Mouse (Mus musculus) forebrain, postnatal 0 days (tissue): ENCODE data around the gene Rrp12. TPM values are rescaled to one million over a fixed set of nuclear protein-coding genes. Genes with fewer than 3 reads are reported as not detected.
"Not testable (repeated sequence)": the region's sequence is repeated elsewhere in the genome, so short reads cannot be mapped to it uniquely, and the experiment has no call there.

Source experiments
- ATAC-seq: fragments of 200-750 bp; cut with Nextera tagmentation; 2 replicates; pipeline ENCODE4 v1.8.0; 2017; ENCODE audit warnings: mild to moderate bottlenecking, moderate library complexity
- DNase-seq: peaks from one replicate; pipeline ENCODE4 v3.0.0-alpha.2; 2015
- H3K27ac ChIP-seq: fragments of 300-500 bp; sonication (generic); 2 replicates; pipeline ENCODE4 v1.5.1; 2014; ENCODE audit warnings: low read depth, mild to moderate bottlenecking, antibody characterized with exemption, low read length, moderate library complexity, mixed read lengths
- H3K27me3 ChIP-seq: fragments of 300-500 bp; sonication (generic); 2 replicates; pipeline ENCODE4 v1.6.1; 2014; ENCODE audit warnings: mild to moderate bottlenecking, low read length, mixed read lengths; ENCODE audit not compliant: insufficient read depth
- H3K36me3 ChIP-seq: fragments of 300-500 bp; sonication (generic); 2 replicates; pipeline ENCODE4 v1.6.1; 2014; ENCODE audit warnings: mild to moderate bottlenecking, moderate library complexity; ENCODE audit not compliant: insufficient read depth
- H3K4me1 ChIP-seq: fragments of 300-500 bp; sonication (generic); 2 replicates; pipeline ENCODE4 v1.6.1; 2014; ENCODE audit warnings: antibody characterized with exemption; ENCODE audit not compliant: insufficient read depth
- H3K4me2 ChIP-seq: fragments of 300-500 bp; sonication (generic); 2 replicates; pipeline ENCODE4 v1.6.1; 2014; ENCODE audit warnings: low read depth, mild to moderate bottlenecking, moderate library complexity
- H3K4me3 ChIP-seq: fragments of 300-500 bp; sonication (generic); 2 replicates; pipeline ENCODE4 v1.5.1; 2014; ENCODE audit warnings: low read depth, low read length, mixed read lengths
- H3K9ac ChIP-seq: fragments of 300-500 bp; sonication (generic); 2 replicates; pipeline ENCODE4 v1.6.1; 2014; ENCODE audit warnings: mild to moderate bottlenecking
- H3K9me3 ChIP-seq: fragments of 300-500 bp; sonication (generic); 2 replicates; pipeline ENCODE4 v1.6.1; 2016; ENCODE audit warnings: low read length
- CTCF ChIP-seq: sonication (generic); IDR thresholded peaks from 2 replicates; pipeline ENCODE4 v1.5.1; 2016; ENCODE audit warnings: antibody characterized with exemption, control low read depth, low read depth
- WGBS: fragments of 180-500 bp; shearing (Covaris S2); extraction: QIAGEN DNeasy Blood & Tissue Kit; methylation state at CpG from one replicate; pipeline ENCODE4 v1.1.7; 2014; 5-methylcytosine and 5-hydroxymethylcytosine counted together
- polyA plus RNA-seq: library from polyadenylated mRNA; unstranded; fragments of >200 nt; fragmentation: Nextera tagmentation; extraction: Ambion mirVana; gene quantifications from 2 replicates; pipeline ENCODE4 v1.2.1, GENCODE M21; 2015
- total RNA-seq: library from RNA; depleted of rRNA; stranded (reverse); fragments of >200 nt; gene quantifications from 2 replicates; pipeline ENCODE4 v1.2.3, GENCODE M21; 2014

Rrp12 gene
- total and polyA plus RNA-seq, 2 experiments from 2014 or later: 14.4 to 19.5 TPM

GRCm38 (mm10) chr19:41888191-41888590, 7.8 kb downstream of the Rrp12 start:
- H3K36me3 ChIP-seq: peaks cover 77% of the 10 kb centered on the region

GRCm38 (mm10) chr19:41883882-41884281, 12.1 kb downstream of the Rrp12 start:
- no peak for DNase-seq
- H3K4me1 ChIP-seq: no peaks in the 10 kb centered on the region
- H3K4me2 ChIP-seq: no peak overlapping the region
- peaks cover 84% of the 10 kb centered on the region for H3K36me3 ChIP-seq
- 97% methylated on average over 9 of the region's 9 CpGs for WGBS
- H3K27ac ChIP-seq: no peak overlapping the region
- H3K4me3 ChIP-seq: no peak overlapping the region
- H3K9ac ChIP-seq: no peak overlapping the region
- TF ChIP-seq CTCF: no peak
- H3K27me3 ChIP-seq: no peaks in the 10 kb centered on the region
- no peaks in the 10 kb centered on the region for H3K9me3 ChIP-seq
- ATAC-seq: no peak

More at GRCm38 (mm10) chr19:41888191-41888590, 7.8 kb downstream of the Rrp12 start:
- Histone ChIP-seq H3K9me3 (no peaks in the 10 kb centered on the region), H3K4me1 (no peaks in the 10 kb centered on the region), H3K27ac (no peak overlapping the region), H3K9ac (no peak overlapping the region), H3K4me3 (no peak overlapping the region), H3K4me2 (no peak overlapping the region), H3K27me3 (no peaks in the 10 kb centered on the region)
- no peak for TF ChIP-seq CTCF
- DNase-seq (no peak), ATAC-seq (no peak)

DNA sequence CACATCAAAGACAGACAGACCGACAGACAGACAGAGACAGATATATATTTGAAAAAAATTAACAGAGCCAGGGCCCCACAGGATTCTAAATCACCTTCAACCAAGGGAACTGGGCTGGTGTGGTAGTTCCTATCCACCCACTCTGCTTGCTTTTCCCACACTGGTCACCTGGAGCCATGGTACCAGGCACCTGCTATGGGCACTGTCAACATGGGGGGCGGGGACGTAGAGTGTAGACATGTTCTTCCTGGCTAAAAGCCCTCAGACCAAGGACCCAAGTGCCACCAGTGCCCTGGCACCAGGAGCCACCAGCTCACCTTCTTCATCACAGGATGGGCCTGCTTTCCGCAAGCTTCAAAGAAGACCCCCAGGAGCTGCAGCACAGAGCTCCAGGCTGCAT, 14.1 kb downstream of the Rrp12 start:
- Histone ChIP-seq H3K4me3 (no peak overlapping the region), H3K4me2 (no peak overlapping the region), H3K9ac (no peak overlapping the region), H3K36me3 (peaks cover 78% of the 10 kb centered on the region), H3K27ac (no peak overlapping the region), H3K4me1 (no peaks in the 10 kb centered on the region), H3K9me3 (no peaks in the 10 kb centered on the region), H3K27me3 (no peaks in the 10 kb centered on the region)
- WGBS: 97% methylated on average over 4 of the region's 4 CpGs
- ATAC-seq (no peak), DNase-seq (no peak)
- TF ChIP-seq CTCF: no peak

- DNase-seq (no peak), ATAC-seq (no peak)
- Histone ChIP-seq H3K36me3 (peaks cover 71% of the 10 kb centered on the region), H3K27ac (no peak overlapping the region), H3K9ac (no peak overlapping the region), H3K27me3 (no peaks in the 10 kb centered on the region), H3K4me2 (no peak overlapping the region), H3K4me1 (no peaks in the 10 kb centered on the region), H3K9me3 (no peaks in the 10 kb centered on the region), H3K4me3 (no peak overlapping the region)
- 90% methylated on average over 14 of the region's 14 CpGs for WGBS
- no peak for TF ChIP-seq CTCF
These were observed 21.6 kb downstream of the Rrp12 start for GRCm38 (mm10) chr19:41874356-41874755.

GRCm38 (mm10) chr19:41872285-41872684, 23.7 kb downstream of the Rrp12 start:
- ATAC-seq: no peak
- Histone ChIP-seq H3K4me1 (no peaks in the 10 kb centered on the region), H3K4me3 (no peak overlapping the region), H3K9me3 (no peaks in the 10 kb centered on the region), H3K4me2 (no peak overlapping the region), H3K27me3 (no peaks in the 10 kb centered on the region), H3K36me3 (peaks cover 83% of the 10 kb centered on the region), H3K9ac (no peak overlapping the region), H3K27ac (no peak overlapping the region)
- DNase-seq: no peak
- TF ChIP-seq CTCF: no peak
- 89% methylated on average over 2 of the region's 2 CpGs for WGBS

GRCm38 (mm10) chr19:41869946-41870345, 26.0 kb downstream of the Rrp12 start:
- WGBS: 75% methylated on average over 5 of the region's 5 CpGs
- not testable (repeated sequence) for H3K27ac ChIP-seq, H3K27me3 ChIP-seq, H3K9ac ChIP-seq, H3K4me2 ChIP-seq, H3K9me3 ChIP-seq, H3K4me1 ChIP-seq, H3K4me3 ChIP-seq
- DNase-seq (peak; percentile 17), ATAC-seq (0 out of 2 replicates have a peak, but pooled peaks have one; percentile 18)
- peaks cover 88% of the 10 kb centered on the region for H3K36me3 ChIP-seq
- peak; percentile 26; the same call in 1 of the 2 replicates for TF ChIP-seq CTCF

DNA sequence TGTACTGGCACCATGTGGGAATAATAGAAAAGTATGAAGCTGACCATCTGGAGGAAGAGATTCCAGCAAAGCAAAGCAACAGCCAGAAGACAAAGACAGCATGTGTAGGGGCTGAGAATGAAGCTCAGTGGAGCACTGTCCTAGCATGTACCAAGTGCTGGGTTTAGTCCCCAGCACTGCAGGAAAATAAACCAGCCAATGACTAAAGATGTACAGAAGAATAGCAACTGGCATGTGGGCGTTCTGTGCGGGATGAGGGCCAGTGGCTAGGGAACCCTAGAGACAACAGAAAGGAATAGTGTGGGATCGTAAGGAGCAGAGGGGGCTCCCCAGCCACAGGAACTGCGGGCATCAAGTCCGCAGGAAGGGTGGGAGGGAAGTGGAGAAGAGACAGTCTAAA, 26.7 kb downstream of the Rrp12 start:
- H3K27me3 ChIP-seq: no peaks in the 10 kb centered on the region
- H3K9ac ChIP-seq: no peak overlapping the region
- TF ChIP-seq CTCF: no peak
- H3K27ac ChIP-seq: no peak overlapping the region
- DNase-seq (no peak), ATAC-seq (no peak)
- H3K9me3 ChIP-seq: no peaks in the 10 kb centered on the region
- H3K4me3 ChIP-seq: no peak overlapping the region
- 92% methylated on average over 5 of the region's 5 CpGs for WGBS
- no peaks in the 10 kb centered on the region for H3K4me1 ChIP-seq
- no peak overlapping the region for H3K4me2 ChIP-seq
- H3K36me3 ChIP-seq: peaks cover 84% of the 10 kb centered on the region

- H3K9me3 ChIP-seq: no peaks in the 10 kb centered on the region
- H3K36me3 ChIP-seq: peaks cover 80% of the 10 kb centered on the region
- H3K27ac ChIP-seq: no peak overlapping the region
- DNase-seq (no peak), ATAC-seq (no peak)
- no peak overlapping the region for H3K4me3 ChIP-seq
- TF ChIP-seq CTCF: no peak
- no peaks in the 10 kb centered on the region for H3K4me1 ChIP-seq
- H3K27me3 ChIP-seq: no peaks in the 10 kb centered on the region
- WGBS: 85% methylated on average over 8 of the region's 8 CpGs
- no peak overlapping the region for H3K9ac ChIP-seq
- no peak overlapping the region for H3K4me2 ChIP-seq
These were observed 29.3 kb downstream of the Rrp12 start for GRCm38 (mm10) chr19:41866707-41867106.
